Mouse (Mus musculus) mesoderm, embryonic 11.5 days (tissue): ENCODE data around the gene C5ar2.
"Not testable (repeated sequence)": the region's sequence is repeated elsewhere in the genome, so short reads cannot be mapped to it uniquely, and the experiment has no call there.

Source experiments
- DNase-seq: peaks from one replicate; pipeline ENCODE4 v3.0.0-alpha.2; 2012; ENCODE audit warnings: low read depth, low spot score

Gene C5ar2

DNA sequence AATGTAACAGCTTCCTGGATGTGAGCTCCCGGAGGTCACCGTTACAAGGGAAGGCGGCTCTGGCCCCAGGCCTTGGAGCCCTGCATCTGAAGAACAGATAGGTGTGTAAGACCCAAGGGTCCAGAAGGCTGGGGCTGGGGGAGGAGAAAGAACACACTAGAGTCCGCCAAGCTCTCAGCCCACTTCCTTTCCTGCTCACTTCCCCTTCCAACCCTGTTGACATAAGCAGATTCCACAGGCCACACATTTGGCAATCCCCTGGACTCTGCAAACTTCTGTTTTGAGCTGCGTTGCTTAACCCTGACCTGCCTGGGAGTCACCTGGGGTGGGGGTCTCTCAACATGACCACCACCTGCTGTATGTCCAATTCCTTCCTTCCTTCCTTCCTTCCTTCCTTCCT, at the start of gene C5ar2:
C5ar2 (minus strand) TSS at position 88 of the 400 bp plus-strand sequence.
- DNase-seq = no peak

DNA sequence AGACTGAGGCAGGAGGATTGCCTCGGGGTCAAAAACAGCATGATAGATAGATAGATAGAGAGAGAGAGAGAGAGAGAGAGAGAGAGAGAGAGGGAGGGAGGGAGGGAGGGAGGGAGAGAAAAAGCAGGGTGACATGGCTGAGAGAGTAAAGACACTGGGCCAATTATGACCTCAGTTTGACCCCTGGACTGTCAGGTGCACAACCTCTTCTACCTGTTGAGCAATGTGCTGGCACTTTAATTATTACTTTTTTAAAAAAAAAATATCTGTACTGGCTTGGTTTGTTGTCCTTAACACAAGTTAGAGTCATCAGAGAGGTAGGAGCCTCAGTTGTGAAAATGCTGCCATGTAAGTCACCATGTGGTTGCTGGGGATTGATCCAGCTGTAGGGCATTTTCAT, 43.8 kb upstream of the C5ar2 start:
- no peak for DNase-seq

DNA sequence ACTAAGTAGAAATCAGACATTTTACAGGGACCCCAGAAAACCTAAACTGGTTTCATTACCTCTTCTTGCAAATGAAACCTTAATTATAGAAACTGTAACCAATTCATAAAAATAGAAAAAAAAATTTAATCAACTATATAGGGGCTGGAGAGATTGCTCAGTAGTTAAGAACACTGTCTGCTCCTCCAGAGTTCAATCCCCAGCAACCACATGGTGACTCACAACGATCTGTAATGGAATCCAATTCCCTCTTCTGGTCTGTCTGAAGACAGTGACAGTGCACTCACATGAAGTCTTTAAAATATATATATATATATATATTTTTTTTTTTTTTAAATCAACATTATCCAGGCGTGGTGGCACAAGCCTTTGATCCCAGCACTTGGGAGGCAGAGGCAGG, 43.1 kb upstream of the C5ar2 start:
- DNase-seq = no peak

DNA sequence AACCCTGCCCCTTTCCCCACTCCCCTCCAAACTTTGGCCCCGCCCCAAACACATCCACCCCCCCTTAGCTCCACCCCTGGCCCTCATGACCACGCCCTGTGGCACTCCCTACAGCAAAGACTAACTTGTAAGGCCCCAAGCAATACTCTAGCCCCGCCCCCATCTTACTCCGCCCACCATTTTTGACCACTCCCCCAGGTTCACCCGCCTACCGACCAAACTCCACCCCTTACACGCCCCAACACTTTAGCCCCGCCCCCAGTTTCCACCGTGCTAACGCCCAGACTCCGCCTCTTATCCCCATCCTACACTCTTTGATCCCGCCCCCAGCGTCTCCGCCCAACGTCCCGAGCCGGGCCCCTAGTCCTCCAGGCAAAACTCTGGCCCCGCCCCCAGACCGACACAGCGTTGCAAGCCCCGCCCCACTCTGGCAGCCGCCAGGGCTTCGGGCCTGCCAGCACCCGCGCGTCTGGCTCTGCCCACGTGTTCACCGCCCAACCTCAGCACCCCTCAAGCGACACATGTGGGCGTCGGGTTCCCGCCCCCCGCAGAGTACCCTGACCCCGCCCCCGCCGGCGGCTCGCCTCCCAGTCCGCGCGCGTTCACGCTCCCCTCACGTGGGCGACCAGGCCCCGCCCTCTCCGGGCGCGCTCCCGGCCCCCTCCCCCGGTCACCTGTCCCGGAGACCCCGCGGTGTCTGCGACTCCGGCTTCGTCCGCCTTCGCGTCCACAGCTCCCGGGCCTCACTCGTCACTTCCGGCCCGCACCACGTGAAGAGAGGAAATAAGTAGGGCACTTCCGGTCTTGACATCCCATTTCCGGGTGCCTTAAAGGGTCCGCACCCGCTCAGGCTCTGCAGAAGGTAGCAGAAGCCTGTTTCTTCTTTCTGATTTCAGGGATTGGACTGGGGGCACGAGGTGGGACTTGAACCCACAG, 42.3 kb upstream of the C5ar2 start, which contains the start of gene Ccdc9:
Ccdc9 (minus strand) TSS at position 770 of the 936 bp plus-strand sequence.
- DNase-seq = peak; percentile 99

DNA sequence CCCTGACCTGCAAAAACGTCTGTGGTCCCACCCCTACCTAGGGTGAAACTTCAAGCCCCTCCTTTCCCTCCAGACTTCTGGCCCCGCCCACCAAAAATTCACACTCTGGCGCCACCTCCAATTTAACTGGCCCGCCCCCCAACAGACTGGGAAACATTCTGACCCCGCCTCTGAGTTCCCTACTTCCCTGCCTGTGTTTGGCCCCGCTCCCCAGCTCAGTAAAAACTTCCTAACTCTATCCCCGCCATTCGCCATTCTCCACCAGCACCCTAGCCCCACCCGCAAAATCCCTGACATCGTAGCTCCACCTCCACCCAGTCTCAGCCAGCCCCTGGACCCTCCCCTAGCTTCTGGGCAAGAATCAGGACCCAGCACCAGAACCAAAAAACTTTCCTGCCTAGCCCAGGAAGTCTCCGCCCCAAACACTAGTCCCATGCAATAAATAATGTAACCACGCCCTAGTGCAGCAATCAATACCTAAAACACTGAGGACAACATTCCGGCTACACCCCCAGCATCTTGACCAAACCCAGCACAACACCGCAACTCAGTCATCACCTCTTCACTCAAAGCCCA, 41.6 kb upstream of the C5ar2 start:
- peak; percentile 51 for DNase-seq

DNA sequence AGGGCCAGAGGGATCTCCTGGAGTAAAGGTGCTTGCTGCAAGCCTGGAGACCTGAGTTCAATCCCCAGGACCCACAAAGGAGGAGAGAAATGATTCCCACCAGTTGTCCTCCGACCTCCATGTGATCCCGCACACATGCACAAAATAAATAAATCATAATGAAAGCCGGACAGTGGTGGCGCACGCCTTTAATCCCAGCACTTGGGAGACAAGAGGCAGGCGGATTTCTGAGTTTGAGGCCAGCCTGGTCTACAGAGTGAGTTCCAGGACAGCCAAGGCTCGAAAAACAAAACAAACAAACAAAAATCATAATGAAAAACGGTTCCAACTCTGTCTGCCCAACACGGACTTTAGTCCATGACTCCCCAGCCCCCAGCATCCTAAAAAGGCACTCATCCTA, 41.0 kb upstream of the C5ar2 start:
- no peak for DNase-seq

DNA sequence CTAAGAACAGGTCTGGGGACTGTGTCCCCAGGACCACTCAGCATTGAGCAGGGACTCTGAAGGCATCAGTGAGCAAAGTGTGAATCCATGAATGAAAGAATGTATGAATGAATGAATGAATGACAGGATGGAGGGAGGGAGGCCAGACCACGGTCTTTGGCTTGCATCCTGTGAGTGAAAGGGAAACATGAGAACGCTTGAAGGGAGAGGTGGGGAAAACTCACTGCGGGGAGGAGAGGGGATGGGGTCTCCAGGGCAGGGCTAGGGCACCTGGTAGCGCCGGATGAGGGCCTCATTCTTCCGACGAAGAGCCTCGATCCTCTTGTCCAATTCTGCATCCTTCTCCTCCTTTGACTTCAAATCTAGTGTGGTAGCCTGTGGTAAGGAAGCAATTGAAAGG, 40.0 kb upstream of the C5ar2 start:
- no peak for DNase-seq

DNA sequence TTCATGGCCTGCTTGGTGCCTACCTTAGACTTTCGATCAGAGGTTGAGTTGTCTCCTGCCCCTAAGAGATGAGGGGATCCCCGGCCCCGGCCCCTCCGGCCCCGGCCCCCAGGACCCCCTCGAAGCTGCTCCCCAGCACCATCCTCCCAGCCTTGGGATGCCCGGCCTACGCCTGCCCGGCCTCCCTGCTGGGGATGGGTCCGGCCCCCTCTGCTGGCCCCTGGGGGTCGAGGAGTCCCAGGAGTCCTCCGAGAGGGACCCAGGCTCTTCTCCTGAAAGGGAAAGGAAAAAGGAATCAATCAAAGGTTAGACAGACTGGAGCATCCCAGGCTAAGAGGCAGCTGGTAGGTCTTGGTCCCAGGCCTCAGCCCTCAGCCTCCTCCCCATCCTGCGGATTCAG, 38.4 kb upstream of the C5ar2 start:
- no peak for DNase-seq

DNA sequence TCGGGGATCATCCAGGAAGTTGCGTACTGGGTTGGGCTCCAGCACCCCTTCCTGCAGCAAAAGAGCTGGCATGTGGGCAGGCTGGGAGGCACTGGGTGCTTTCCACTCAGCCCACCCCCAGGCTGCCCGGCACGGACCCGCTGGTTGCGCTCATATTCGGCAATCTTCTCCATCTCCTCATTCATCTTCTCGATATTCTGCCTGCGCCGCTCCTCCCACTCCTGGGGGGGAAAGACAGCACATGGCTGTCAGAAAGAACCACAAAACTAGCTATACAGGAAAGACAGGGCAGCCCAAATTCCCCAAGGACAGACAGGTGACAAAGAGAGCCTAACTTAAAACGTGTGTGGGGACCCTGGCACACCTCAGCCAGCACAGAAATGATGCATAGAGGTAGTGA, 36.8 kb upstream of the C5ar2 start:
- no peak for DNase-seq

DNA sequence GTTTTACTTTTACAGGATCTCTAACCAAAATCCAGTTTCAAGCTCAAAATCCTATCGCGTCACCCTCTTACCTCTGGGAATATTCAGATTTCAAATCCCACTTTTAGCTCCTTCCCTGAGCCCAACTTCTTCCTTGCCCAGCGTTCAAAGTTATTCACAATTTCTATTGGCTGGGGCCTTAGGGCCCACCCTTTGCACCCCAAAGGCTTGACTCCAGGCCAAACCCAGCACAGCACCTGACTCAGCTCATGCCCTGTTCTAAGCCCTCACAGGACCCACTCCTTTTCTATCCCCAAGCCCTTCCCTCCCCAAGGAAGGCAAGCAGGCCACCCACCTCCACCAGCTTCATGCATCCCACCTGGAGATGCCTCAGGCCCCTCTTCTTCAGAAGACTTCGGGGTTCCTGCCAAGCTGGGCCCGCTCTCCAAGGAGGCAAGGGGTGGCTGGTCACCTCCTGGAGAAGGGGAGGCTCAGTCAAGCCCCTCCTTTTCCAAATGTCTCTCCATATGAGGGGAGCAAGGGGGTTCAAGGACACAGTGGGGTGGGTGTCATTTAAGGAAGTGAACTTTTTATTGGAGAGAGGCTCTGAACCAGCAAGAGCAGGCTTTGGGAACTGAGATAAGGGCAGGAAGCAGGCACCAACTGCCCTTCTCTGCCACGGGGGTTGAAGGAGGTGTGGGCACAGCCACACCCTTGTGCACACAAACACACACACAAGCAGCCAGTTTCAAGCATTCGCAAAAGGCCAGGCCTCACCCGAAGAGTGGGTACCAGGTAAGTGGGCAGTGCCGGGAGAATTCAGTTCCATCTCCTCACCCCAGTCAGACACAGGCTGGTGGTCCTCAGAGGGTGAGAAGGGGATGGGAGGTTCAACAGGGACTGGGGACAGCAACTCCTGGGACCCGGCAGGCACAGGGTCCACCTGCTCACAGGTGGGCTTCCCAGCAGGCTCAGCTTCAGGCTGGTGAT, 31.3 kb upstream of the C5ar2 start:
- no peak for DNase-seq

DNA sequence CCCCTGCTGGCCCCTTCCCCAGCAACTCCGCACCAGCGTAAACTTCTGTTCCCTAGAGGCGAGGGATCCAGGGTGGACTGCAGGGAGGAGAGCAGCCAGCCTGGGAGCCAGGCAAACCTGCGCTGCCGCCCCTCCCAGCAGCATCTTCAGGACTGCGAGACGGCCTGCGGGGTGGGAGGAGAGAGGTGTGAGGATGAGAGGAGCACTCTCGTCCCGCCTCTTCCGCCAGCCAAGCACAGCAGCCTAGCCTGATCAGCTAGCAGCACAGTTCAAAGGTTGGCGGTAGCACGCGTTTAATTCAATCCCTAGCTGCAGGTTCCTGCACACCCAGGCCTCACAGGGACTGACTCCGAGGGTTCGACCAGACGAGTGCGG, 29.8 kb upstream of the C5ar2 start:
- peak; percentile 79 for DNase-seq

DNA sequence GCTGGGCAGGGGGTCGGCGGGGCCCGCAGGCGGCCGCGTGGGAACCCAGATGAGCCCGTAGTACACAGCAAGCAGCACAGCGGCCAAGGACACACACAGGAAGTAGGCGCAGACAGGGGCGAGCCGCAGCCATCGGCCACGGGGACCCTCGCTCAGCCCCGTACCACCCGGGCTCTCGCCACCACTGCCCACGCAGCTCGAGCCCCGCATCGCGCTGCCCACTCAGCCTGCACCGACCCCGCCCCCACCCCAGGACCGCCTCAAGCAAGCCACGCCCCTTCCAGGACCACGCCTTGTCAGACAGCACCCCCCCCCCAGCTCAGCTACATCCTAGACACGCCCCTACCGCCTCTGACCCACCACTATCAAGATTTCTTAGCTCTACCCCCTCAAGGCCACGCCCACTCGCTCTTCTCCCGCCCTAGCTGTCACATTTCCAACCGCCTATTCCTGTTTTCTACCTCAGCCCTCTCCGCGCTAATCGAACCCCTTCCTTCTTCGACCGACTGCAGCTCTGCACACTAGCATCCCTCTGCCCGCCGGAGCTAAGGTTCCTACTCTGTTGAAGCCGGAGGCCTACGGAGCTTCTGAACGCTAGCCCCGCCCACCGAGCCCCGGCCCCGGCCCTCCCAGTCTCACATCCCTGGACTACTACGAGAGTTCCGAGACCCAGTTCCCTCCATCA, 29.3 kb upstream of the C5ar2 start, which contains the start of gene Inafm1:
Inafm1 (minus strand) TSS at position 537 of the 685 bp plus-strand sequence.
- peak; percentile 94 for DNase-seq

DNA sequence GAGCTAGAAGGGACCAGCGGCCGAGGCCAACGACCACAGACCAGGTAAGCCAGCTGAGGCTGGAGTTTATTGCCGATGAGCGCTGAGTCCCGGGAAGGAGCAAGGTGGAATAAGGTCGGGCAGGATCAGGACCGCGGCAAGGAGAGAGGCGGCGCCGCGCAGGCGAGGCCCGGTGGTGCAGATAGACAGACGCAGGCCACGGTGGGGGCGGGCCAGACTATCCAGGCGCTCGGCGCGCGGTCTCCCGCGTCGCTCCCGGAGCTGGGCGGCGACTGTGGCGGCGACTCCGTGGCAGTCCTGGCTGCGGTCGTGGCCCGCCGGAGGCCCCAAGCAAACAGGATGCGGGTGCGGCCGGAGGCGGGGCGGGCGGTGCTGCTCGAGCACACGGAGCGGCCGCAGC, 28.7 kb upstream of the C5ar2 start:
- DNase-seq = peak; percentile 68

DNA sequence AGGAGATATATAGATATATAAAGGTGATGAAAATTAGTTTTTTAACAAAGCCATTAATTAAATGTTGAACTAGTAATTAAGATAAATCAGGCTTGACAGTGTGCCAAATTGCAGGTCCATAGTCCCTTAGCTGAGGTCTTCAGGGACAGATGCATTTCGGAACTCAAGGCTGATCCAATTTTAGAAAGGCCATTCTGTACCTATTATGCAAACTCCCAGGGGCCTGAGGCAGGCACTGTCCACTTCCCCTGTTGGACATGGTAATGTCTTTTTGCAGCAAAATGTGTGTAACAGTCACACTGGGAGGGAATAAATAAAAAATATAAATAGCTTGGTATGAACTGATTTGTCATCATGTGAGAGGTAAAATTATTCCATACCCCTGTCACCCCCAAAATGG, 27.2 kb upstream of the C5ar2 start:
- no peak for DNase-seq

DNA sequence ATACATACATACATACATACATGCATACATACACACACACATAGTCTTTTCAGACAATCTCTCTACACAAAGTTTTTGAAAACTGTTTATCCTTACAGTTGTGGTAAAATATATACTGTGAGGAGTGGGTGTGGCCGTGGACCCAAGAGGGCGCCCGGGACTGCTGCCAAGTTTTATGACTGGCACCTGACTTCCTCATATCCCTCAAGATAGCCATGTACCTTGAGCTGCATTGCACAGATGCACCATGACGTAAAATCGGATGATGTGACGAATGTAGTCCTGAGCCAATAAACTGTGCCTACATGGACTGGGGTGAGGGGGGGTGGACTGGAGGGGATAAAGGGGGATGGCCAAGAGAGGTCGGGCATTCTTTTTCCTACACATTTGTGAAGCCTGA, 22.6 kb upstream of the C5ar2 start:
- not testable (repeated sequence) for DNase-seq

DNA sequence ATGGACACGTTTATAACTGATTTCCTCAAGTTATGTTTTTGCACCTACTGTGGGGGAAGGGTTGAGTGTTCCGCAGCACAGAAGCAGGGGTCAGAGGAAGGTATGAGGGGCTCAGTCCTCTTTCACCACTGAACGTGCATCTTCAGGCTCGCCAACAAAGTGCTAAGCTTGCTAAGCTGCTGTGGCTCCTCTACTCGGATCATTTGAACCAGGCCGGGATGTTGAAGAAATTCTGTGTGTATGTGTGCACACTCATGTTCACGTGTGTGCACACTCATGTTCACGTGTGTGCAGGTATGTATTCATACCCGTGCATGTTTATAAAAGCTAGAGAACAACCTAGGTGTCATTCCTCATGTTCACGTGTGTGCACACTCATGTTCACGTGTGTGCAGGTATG, 21.9 kb upstream of the C5ar2 start:
- no peak for DNase-seq

DNA sequence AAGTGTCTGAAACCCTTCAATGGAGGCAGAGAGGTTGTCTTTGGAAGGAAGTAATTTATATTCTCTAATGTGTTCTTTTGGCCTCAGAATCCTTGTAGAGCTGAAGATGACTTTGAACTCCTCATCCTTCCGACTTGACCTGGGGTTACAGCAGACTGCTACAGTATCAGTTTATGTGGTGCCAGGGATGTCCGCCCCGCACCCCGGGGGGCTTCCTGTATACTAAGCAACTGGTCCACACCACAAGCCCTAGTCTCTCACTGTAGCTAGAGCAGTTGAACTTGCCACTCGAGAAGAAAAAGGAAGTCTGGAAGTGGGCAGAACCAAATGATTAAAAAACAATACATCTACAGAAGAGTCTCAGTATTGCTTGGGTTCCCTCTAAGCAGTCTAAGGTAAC, 19.9 kb upstream of the C5ar2 start:
- no peak for DNase-seq

DNA sequence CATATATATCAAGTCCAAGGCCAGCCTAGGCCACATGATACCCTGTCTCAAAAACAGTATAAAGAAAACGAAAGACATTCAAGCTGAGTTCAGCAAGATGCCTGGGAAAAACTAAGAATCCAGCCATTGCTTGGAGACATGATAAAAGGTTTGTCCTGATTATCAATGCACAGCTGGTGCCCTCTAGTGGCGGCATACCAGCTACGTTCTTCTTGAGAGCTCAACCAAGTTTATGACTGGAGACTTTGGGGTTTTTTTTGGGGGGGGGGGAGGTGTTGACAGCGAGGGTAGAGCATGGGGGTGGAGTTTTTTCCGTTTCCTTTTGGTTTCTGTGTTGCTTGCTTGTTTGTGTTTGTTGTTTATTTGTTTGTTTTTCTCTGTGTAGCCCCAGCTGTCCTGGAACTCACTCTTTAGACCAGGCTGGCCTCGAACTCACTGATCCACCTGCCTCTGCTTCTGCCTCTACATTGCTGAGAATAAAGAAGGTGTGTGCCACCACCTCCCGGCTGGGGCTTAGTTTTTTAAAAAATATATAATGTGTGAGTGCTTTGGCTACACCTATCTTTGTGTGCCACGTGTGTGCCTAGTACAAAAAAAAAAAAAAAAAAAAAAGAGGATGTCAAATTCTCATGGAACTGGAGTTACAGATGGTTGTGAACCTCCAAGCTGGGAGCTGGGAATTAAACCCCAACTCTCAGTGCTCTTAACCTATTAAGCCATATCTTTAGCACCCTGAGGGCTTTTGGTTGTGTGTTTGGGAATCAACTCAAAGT, 19.2 kb upstream of the C5ar2 start:
- peak; percentile 82 for DNase-seq

DNA sequence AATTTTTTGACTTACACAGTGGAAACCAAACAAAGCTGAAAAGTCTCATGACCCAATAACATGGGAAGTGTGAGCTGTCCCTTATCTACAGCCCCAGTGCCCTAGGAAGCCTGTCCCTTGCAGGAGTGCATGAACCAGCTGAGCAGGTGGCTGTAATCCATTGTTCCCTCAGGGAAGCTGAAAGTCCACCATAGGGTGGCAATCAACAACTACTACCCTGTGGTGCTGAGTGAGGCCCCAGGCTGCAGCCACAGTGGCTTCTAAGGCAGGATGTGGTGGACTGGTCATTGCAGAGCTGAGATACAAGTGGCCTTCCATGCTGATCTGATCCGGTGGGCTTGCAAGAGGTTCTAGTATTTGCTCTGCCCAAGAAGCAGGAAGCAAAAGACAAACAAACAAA, 17.1 kb upstream of the C5ar2 start:
- DNase-seq = no peak

DNA sequence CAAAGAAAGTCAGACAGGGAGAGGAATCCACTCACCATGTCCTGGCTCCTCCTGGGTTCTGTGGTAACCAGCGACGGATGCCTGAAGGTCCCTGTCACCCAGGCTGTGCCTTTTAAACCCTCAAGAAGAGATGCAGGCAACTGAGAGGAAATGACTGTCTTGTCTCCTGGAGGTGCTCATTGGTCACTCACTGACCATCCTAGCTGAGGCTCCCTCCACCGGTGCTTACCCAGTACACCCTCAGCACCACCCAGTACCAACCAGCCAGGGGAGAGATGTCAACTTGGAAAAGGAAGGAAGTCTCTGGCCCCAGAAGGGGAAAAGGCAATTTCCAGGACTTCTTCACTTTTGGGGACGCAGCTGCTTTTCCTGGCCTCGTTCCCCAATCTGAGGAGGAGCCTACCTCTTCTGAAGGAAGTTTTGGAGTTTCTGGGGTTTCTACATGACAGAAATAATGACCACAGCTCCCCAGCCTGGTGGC, 15.2 kb upstream of the C5ar2 start, which contains the start of gene C5ar1:
C5ar1 (minus strand) TSS at position 431 of the 481 bp plus-strand sequence.
- DNase-seq = no peak
